Mouse (Mus musculus) cortical plate, adult 2 months (tissue): Measurements from ENCODE around the gene Hoxa13.

Experiments used
- CTCF ChIP-seq: fragments of 200-500 bp; IDR thresholded peaks from 2 replicates; pipeline ENCODE4 v1.5.1; 2011; ENCODE audit warnings: mild to moderate bottlenecking, control low read depth, low read length; ENCODE audit not compliant: insufficient read depth; ENCODE audit errors: extremely low read depth
- POLR2A ChIP-seq: fragments of 200-500 bp; IDR thresholded peaks from 2 replicates; pipeline ENCODE4 v1.6.1; 2011; ENCODE audit warnings: mild to moderate bottlenecking, low read length, control low read depth; ENCODE audit not compliant: insufficient read depth; ENCODE audit errors: extremely low read depth

DNA sequence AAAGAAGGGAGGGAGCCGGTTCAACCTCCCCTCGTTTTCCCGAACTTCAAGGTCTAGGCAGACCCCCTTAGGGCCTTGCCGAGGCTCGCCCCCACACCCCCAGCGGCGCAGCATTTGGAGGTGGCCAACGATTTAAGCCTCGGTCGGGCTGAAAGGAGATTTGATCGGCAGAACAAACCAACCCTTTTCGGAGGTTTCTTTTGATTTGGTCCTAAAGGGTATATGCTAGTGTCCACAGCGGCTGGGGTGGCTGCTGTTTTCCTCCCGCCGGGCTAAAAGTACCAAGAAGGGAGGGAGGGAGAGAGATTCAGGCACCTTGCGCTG is 11.3 kb downstream of the Hoxa13 start:
- TF ChIP-seq POLR2A (no peak), CTCF (no peak)
